Mouse (Mus musculus) hindbrain, embryonic 10.5 days (tissue): ENCODE results near the gene Fdxr. TPM values are rescaled to one million over a fixed set of nuclear protein-coding genes. Genes with fewer than 3 reads are reported as not detected.
A peak's percentile ranks its signal among the peaks of the same experiment; 100 is the strongest.

Experiments
- DNase-seq: peaks from one replicate; pipeline ENCODE4 v3.0.0-alpha.2; 2017; ENCODE audit warnings: low spot score
- H3K27ac ChIP-seq: fragments of 300-500 bp; sonication (generic); 2 replicates; pipeline ENCODE4 v1.5.1; 2016; ENCODE audit warnings: mild to moderate bottlenecking, moderate library complexity
- H3K27me3 ChIP-seq: fragments of 300-500 bp; sonication (generic); 2 replicates; pipeline ENCODE4 v1.6.1; 2016; ENCODE audit warnings: mild to moderate bottlenecking; ENCODE audit not compliant: poor library complexity, insufficient read depth, severe bottlenecking
- H3K36me3 ChIP-seq: fragments of 300-500 bp; sonication (generic); 2 replicates; pipeline ENCODE4 v1.6.1; 2016; ENCODE audit warnings: mild to moderate bottlenecking, moderate library complexity
- H3K4me1 ChIP-seq: fragments of 300-500 bp; sonication (generic); replicated peaks from 2 replicates; pipeline ENCODE4 v1.6.1; 2016; ENCODE audit warnings: mild to moderate bottlenecking
- H3K4me3 ChIP-seq: fragments of 300-500 bp; sonication (generic); 2 replicates; pipeline ENCODE4 v1.5.1; 2016; ENCODE audit warnings: mild to moderate bottlenecking, moderate library complexity
- H3K9me3 ChIP-seq: fragments of 300-500 bp; sonication (generic); 2 replicates; pipeline ENCODE4 v1.6.1; 2016; ENCODE audit warnings: mild to moderate bottlenecking, moderate library complexity
- WGBS: fragments of 180-500 bp; shearing (Covaris S2); methylation state at CpG from one replicate; pipeline ENCODE4 v1.1.7; 2016; 5-methylcytosine and 5-hydroxymethylcytosine counted together
- polyA plus RNA-seq: library from polyadenylated mRNA; unstranded; fragments of >200 nt; fragmentation: Nextera tagmentation; extraction: Ambion mirVana; gene quantifications from 2 replicates; pipeline ENCODE4 v1.2.1, GENCODE M21; 2016

Fdxr gene
- polyA plus RNA-seq, 1 experiment from 2014 or later, result 17.7 TPM

GRCm38 (mm10) chr11:115273735-115274134, 3.1 kb downstream of the Fdxr start:
- H3K9me3 ChIP-seq, result no peaks in the 10 kb centered on the region
- H3K4me1 ChIP-seq, result peaks cover 59% of the 10 kb centered on the region
- H3K4me3 ChIP-seq, result no peak overlapping the region
- DNase-seq, result no peak
- 57% methylated on average over 7 of the region's 7 CpGs for WGBS
- peaks cover 16% of the 10 kb centered on the region for H3K27me3 ChIP-seq
- no peak overlapping the region for H3K27ac ChIP-seq
- peaks cover 18% of the 10 kb centered on the region for H3K36me3 ChIP-seq

GRCm38 (mm10) chr11:115272894-115273498, 3.9 kb downstream of the Fdxr start:
- Histone ChIP-seq H3K9me3 (no peaks in the 10 kb centered on the region), H3K27ac (no peak overlapping the region), H3K27me3 (peaks cover 23% of the 10 kb centered on the region), H3K36me3 (peaks cover 26% of the 10 kb centered on the region), H3K4me3 (no peak overlapping the region), H3K4me1 (peaks cover 62% of the 10 kb centered on the region)
- no peak for DNase-seq
- 74% methylated on average over 10 of the region's 10 CpGs for WGBS

GRCm38 (mm10) chr11:115271481-115271880, 5.4 kb downstream of the Fdxr start:
- Histone ChIP-seq H3K27ac (no peak overlapping the region), H3K4me1 (peaks cover 71% of the 10 kb centered on the region), H3K9me3 (no peaks in the 10 kb centered on the region), H3K27me3 (peaks cover 38% of the 10 kb centered on the region), H3K4me3 (no peak overlapping the region), H3K36me3 (peaks cover 27% of the 10 kb centered on the region)
- DNase-seq, result no peak
- WGBS, result 68% methylated on average over 10 of the region's 10 CpGs

GRCm38 (mm10) chr11:115271052-115271451, 5.8 kb downstream of the Fdxr start:
- Histone ChIP-seq H3K9me3 (no peaks in the 10 kb centered on the region), H3K27ac (no peak overlapping the region), H3K4me1 (peaks cover 71% of the 10 kb centered on the region), H3K36me3 (peaks cover 27% of the 10 kb centered on the region), H3K4me3 (no peak overlapping the region), H3K27me3 (peaks cover 43% of the 10 kb centered on the region)
- 80% methylated on average over 9 of the region's 9 CpGs for WGBS
- no peak for DNase-seq

GRCm38 (mm10) chr11:115270148-115270861, 6.5 kb downstream of the Fdxr start:
- peaks cover 71% of the 10 kb centered on the region for H3K4me1 ChIP-seq

GRCm38 (mm10) chr11:115269330-115270066, 7.4 kb downstream of the Fdxr start:
- Histone ChIP-seq H3K27ac (0 out of 2 replicates have a peak overlapping the region, but pooled peaks have one; percentile 29), H3K27me3 (peaks cover 58% of the 10 kb centered on the region), H3K4me3 (no peak overlapping the region), H3K4me1 (peaks cover 71% of the 10 kb centered on the region), H3K36me3 (peaks cover 27% of the 10 kb centered on the region), H3K9me3 (no peaks in the 10 kb centered on the region)
- WGBS, result 88% methylated on average over 27 of the region's 27 CpGs
- no peak for DNase-seq

More at GRCm38 (mm10) chr11:115270148-115270861, 6.5 kb downstream of the Fdxr start:
- Histone ChIP-seq H3K36me3 (peaks cover 27% of the 10 kb centered on the region), H3K4me3 (0 out of 2 replicates have a peak overlapping the region, but pooled peaks have one; percentile 18), H3K27me3 (peaks cover 50% of the 10 kb centered on the region), H3K9me3 (no peaks in the 10 kb centered on the region), H3K27ac (0 out of 2 replicates have a peak overlapping the region, but pooled peaks have one; percentile 29)
- WGBS, result 33% methylated on average over 19 of the region's 19 CpGs
- peak; percentile 86 for DNase-seq

- WGBS, result 74% methylated on average over 11 of the region's 11 CpGs
- Histone ChIP-seq H3K36me3 (peaks cover 27% of the 10 kb centered on the region), H3K9me3 (no peaks in the 10 kb centered on the region), H3K4me3 (no peak overlapping the region), H3K27me3 (peaks cover 74% of the 10 kb centered on the region), H3K4me1 (peaks cover 61% of the 10 kb centered on the region), H3K27ac (no peak overlapping the region)
- DNase-seq, result no peak
These were observed 8.9 kb downstream of the Fdxr start for GRCm38 (mm10) chr11:115267958-115268357.

- Histone ChIP-seq H3K4me3 (peak within 1 kb of the TSS; percentile 51), H3K4me1 (peaks cover 57% of the 10 kb centered on the region), H3K9me3 (no peaks in the 10 kb centered on the region), H3K36me3 (peaks cover 27% of the 10 kb centered on the region), H3K27ac (peak within 1 kb of the TSS; percentile 31; the same call in 1 of the 2 replicates), H3K27me3 (peaks cover 81% of the 10 kb centered on the region)
- 4% methylated on average over 50 of the region's 50 CpGs for WGBS
- no peak for DNase-seq
These were observed 9.6 kb downstream of the Fdxr start, which contains the start of gene Grin2c for GRCm38 (mm10) chr11:115267061-115267883. Gene Grin2c (minus strand): TSS chr11:115267243.

- Histone ChIP-seq H3K27me3 (peaks cover 89% of the 10 kb centered on the region), H3K27ac (peak overlapping the region; percentile 31; the same call in 1 of the 2 replicates), H3K9me3 (no peaks in the 10 kb centered on the region), H3K4me3 (peak overlapping the region; percentile 51), H3K4me1 (peaks cover 54% of the 10 kb centered on the region), H3K36me3 (peaks cover 18% of the 10 kb centered on the region)
- WGBS, result under 1% methylated on average over 22 of the region's 22 CpGs
- DNase-seq, result peak; percentile 43
These were observed 10.5 kb downstream of the Fdxr start for GRCm38 (mm10) chr11:115266400-115266778.

- Histone ChIP-seq H3K9me3 (no peaks in the 10 kb centered on the region), H3K4me3 (peak overlapping the region; percentile 51), H3K36me3 (peaks cover 18% of the 10 kb centered on the region), H3K27me3 (peaks cover 94% of the 10 kb centered on the region), H3K27ac (no peak overlapping the region), H3K4me1 (peaks cover 51% of the 10 kb centered on the region)
- no peak for DNase-seq
- WGBS, result 3% methylated on average over 20 of the region's 20 CpGs
These were observed 11.0 kb downstream of the Fdxr start for GRCm38 (mm10) chr11:115265771-115266399.

- peak; percentile 68 for DNase-seq
- peaks cover 18% of the 10 kb centered on the region for H3K36me3 ChIP-seq
- WGBS, result 6% methylated on average over 39 of the region's 39 CpGs
- H3K9me3 ChIP-seq, result no peaks in the 10 kb centered on the region
- H3K4me1 ChIP-seq, result peaks cover 48% of the 10 kb centered on the region
- H3K4me3 ChIP-seq, result peak overlapping the region; percentile 44
- H3K27me3 ChIP-seq, result peaks cover 100% of the 10 kb centered on the region
- no peak overlapping the region for H3K27ac ChIP-seq
These were observed 11.8 kb downstream of the Fdxr start for GRCm38 (mm10) chr11:115264862-115265668.
